In the genomic region with DNA sequence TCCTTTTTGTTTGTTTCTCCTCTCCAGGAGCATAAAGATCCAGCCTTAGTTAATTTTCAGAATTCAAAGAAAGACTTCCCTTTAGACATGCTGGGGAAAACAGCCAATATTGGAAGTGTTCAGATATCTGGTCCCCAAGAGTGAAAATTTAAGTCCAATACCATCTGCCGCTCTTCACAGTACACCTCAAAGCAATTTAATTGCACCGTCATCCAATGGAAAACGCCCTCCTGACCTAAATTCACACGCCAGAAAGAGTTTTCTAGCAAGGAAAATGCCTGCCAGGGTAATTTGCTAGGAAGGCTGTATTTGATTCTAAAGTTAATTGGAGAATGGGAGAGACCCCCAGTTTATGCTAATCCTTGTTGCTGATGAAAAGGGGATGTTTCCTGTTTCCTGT, we compare ENCODE assay signal across 23 mouse cellular contexts.
DNase-seq lines count a peak whose midpoint lies in the region; ATAC-seq and TF ChIP-seq lines count a peak whose summit lies in the region.
"Had no signal": no experiment of that assay in that cellular context is flagged by ENCODE, and none has a peak within 500 bp of the region (broad histone marks: within the 10 kb centered on the region; RNA-seq: fewer than 3 reads in every experiment).

No protein-coding gene starts in this region.

- H3K27me3 ChIP-seq in forebrain, embryonic 13.5 days: 0 out of 2 replicates have a peak, but pooled peaks cover 3% of the 10 kb centered on the region
- no peaks in the 10 kb centered on the region for H3K27me3 ChIP-seq in forebrain, embryonic 11.5 days (ENCODE audit: control insufficient read depth, insufficient read depth, low read length)
- H3K27me3 ChIP-seq in midbrain, embryonic 14.5 days (ENCODE audit: control insufficient read depth, insufficient read depth, low read length): 0 out of 2 replicates have a peak, but pooled peaks cover 4% of the 10 kb centered on the region
- H3K27me3 ChIP-seq in midbrain, embryonic 10.5 days (ENCODE audit: low read depth, poor library complexity, severe bottlenecking): peaks cover 27% of the 10 kb centered on the region
- H3K27me3 ChIP-seq in forebrain, postnatal 0 days (ENCODE audit: insufficient read depth, low read length): no peaks in the 10 kb centered on the region
- H3K27me3 ChIP-seq: CH12.LX; kidney, embryonic 15.5 days; limb, embryonic 12.5 days had no signal

- no peak overlapping the region for H3K4me3 ChIP-seq in forebrain, embryonic 13.5 days
- H3K4me3 ChIP-seq in forebrain, embryonic 11.5 days (ENCODE audit: low read depth, low read length): no peak overlapping the region
- H3K4me3 ChIP-seq in midbrain, embryonic 14.5 days (replicated peaks; ENCODE audit: low read depth, low read length): no peak overlapping the region
- no peak overlapping the region for H3K4me3 ChIP-seq in midbrain, embryonic 10.5 days
- H3K4me3 ChIP-seq in forebrain, postnatal 0 days (ENCODE audit: low read depth, low read length): no peak overlapping the region
- H3K4me3 ChIP-seq: gastrocnemius, adult 2 months; heart, embryonic 10.5 days; kidney, embryonic 15.5 days; limb, embryonic 12.5 days had no signal

- no peaks in the 10 kb centered on the region for H3K9me3 ChIP-seq in forebrain, embryonic 13.5 days (replicated peaks)
- no peaks in the 10 kb centered on the region for H3K9me3 ChIP-seq in forebrain, embryonic 11.5 days (ENCODE audit: control insufficient read depth, low read length)
- H3K9me3 ChIP-seq in midbrain, embryonic 14.5 days (ENCODE audit: control insufficient read depth, low read length): no peaks in the 10 kb centered on the region
- no peaks in the 10 kb centered on the region for H3K9me3 ChIP-seq in midbrain, embryonic 10.5 days (replicated peaks)
- H3K9me3 ChIP-seq in forebrain, postnatal 0 days (ENCODE audit: low read length): no peaks in the 10 kb centered on the region
- H3K9me3 ChIP-seq: G1E; heart, embryonic 10.5 days; kidney, embryonic 15.5 days; limb, embryonic 12.5 days had no signal

- H3K9ac ChIP-seq in forebrain, embryonic 13.5 days: no peak overlapping the region
- H3K9ac ChIP-seq in forebrain, embryonic 11.5 days (ENCODE audit: low read length): no peak overlapping the region
- H3K9ac ChIP-seq in midbrain, embryonic 14.5 days (replicated peaks; ENCODE audit: low read length): no peak overlapping the region
- H3K9ac ChIP-seq in forebrain, postnatal 0 days: no peak overlapping the region
- H3K9ac ChIP-seq: kidney, embryonic 15.5 days; limb, embryonic 12.5 days; liver, postnatal 0 days had no signal

- 0 out of 2 replicates have a peak, but pooled peaks have one; percentile 57 for ATAC-seq in forebrain, embryonic 13.5 days
- ATAC-seq in forebrain, embryonic 11.5 days (replicated peaks; ENCODE audit: low FRiP score): no peak
- ATAC-seq in midbrain, embryonic 14.5 days (ENCODE audit: low FRiP score, low TSS enrichment): no peak
- no peak for ATAC-seq in forebrain, postnatal 0 days
- ATAC-seq: intestine, postnatal 0 days; liver, postnatal 0 days had no signal

- H3K27ac ChIP-seq in forebrain, embryonic 13.5 days: peak overlapping the region; percentile 44
- no peak overlapping the region for H3K27ac ChIP-seq in forebrain, embryonic 11.5 days (ENCODE audit: low read depth, low read length)
- H3K27ac ChIP-seq in midbrain, embryonic 14.5 days (replicated peaks; ENCODE audit: low read depth, low read length): peak overlapping the region; percentile 53
- H3K27ac ChIP-seq in midbrain, embryonic 10.5 days (replicated peaks): no peak overlapping the region
- no peak overlapping the region for H3K27ac ChIP-seq in forebrain, postnatal 0 days (ENCODE audit: low read depth, low read length)
- H3K27ac ChIP-seq: gastrocnemius, adult 2 months; heart, embryonic 10.5 days; kidney, embryonic 15.5 days; limb, embryonic 12.5 days had no signal

- peaks cover 29% of the 10 kb centered on the region for H3K4me1 ChIP-seq in forebrain, embryonic 13.5 days
- no peaks in the 10 kb centered on the region; the same call in 1 of the 2 replicates for H3K4me1 ChIP-seq in forebrain, embryonic 11.5 days (replicated peaks; ENCODE audit: control insufficient read depth, insufficient read depth, low read length)
- H3K4me1 ChIP-seq in midbrain, embryonic 14.5 days (ENCODE audit: control insufficient read depth, insufficient read depth, low read length): peaks cover 22% of the 10 kb centered on the region
- H3K4me1 ChIP-seq in midbrain, embryonic 10.5 days: peaks cover 56% of the 10 kb centered on the region
- H3K4me1 ChIP-seq in forebrain, postnatal 0 days (ENCODE audit: insufficient read depth): no peaks in the 10 kb centered on the region; the same call in 1 of the 2 replicates
- H3K4me1 ChIP-seq: kidney, embryonic 15.5 days had no signal

- 11% methylated on average over 4 of the region's 4 CpGs for WGBS in forebrain, embryonic 13.5 days
- 26% methylated on average over 4 of the region's 4 CpGs for WGBS in forebrain, embryonic 11.5 days
- 25% methylated on average over 4 of the region's 4 CpGs for WGBS in midbrain, embryonic 14.5 days
- WGBS in midbrain, embryonic 10.5 days: 64% methylated on average over 4 of the region's 4 CpGs
- 13% methylated on average over 4 of the region's 4 CpGs for WGBS in forebrain, postnatal 0 days

- H3K4me2 ChIP-seq in forebrain, embryonic 13.5 days: no peak overlapping the region
- no peak overlapping the region for H3K4me2 ChIP-seq in forebrain, embryonic 11.5 days (ENCODE audit: low read depth, low read length, severe bottlenecking)
- H3K4me2 ChIP-seq in midbrain, embryonic 14.5 days (ENCODE audit: low read length): peak overlapping the region; percentile 7; the same call in 1 of the 2 replicates
- no peak overlapping the region for H3K4me2 ChIP-seq in forebrain, postnatal 0 days (ENCODE audit: low read depth)
- H3K4me2 ChIP-seq: kidney, embryonic 15.5 days; limb, embryonic 12.5 days; liver, embryonic 11.5 days had no signal

- no peak for TF ChIP-seq CTCF in forebrain, postnatal 0 days (IDR thresholded peaks at IDR 0.05; ENCODE audit: low read depth)

- no peak for DNase-seq in forebrain, embryonic 11.5 days (ENCODE audit: low spot score)
- DNase-seq in midbrain, embryonic 14.5 days: peak; percentile 55
- DNase-seq in midbrain, embryonic 10.5 days (ENCODE audit: low spot score): no peak
- peak; percentile 26 for DNase-seq in forebrain, postnatal 0 days
- peak; percentile 51 for DNase-seq in retina, embryonic 14.5 days (ENCODE audit: low spot score)
- DNase-seq in gastrocnemius, adult 8-10 months (ENCODE audit: low spot score in 2 of 2): no peak
- no peak for DNase-seq in adrenal gland, postnatal 14 days
- DNase-seq: adrenal gland, adult 2 months; cerebellum, adult 9-10 months; gastrocnemius, adult 2 months; kidney, postnatal 36 days; liver, postnatal 0 days; lung, postnatal 14 days; right cerebral cortex, postnatal 25 days; spleen, adult 18-20 months had no signal

- H3K36me3 ChIP-seq in forebrain, embryonic 13.5 days (ENCODE audit: poor library complexity, severe bottlenecking): no peaks in the 10 kb centered on the region
- H3K36me3 ChIP-seq in forebrain, embryonic 11.5 days (ENCODE audit: control insufficient read depth, insufficient read depth, low read length): no peaks in the 10 kb centered on the region
- no peaks in the 10 kb centered on the region for H3K36me3 ChIP-seq in midbrain, embryonic 14.5 days (ENCODE audit: control insufficient read depth, insufficient read depth, low read length)
- H3K36me3 ChIP-seq in midbrain, embryonic 10.5 days: no peaks in the 10 kb centered on the region
- no peaks in the 10 kb centered on the region for H3K36me3 ChIP-seq in forebrain, postnatal 0 days (ENCODE audit: insufficient read depth)
- H3K36me3 ChIP-seq: G1E; heart, embryonic 10.5 days; kidney, embryonic 15.5 days; limb, embryonic 12.5 days had no signal

Comparison
In these comparisons a context has a peak if more than half of its experiments do, and no peak if none do; other contexts are left out.
1. H3K27ac ChIP-seq: peak in forebrain, embryonic 13.5 days (single experiment) and midbrain, embryonic 14.5 days (single experiment); none in forebrain, embryonic 11.5 days (single experiment), midbrain, embryonic 10.5 days (single experiment) and forebrain, postnatal 0 days (single experiment).
2. DNase-seq: peak in midbrain, embryonic 14.5 days (single experiment), forebrain, postnatal 0 days (single experiment) and retina, embryonic 14.5 days (single experiment); none in forebrain, embryonic 11.5 days (single experiment), midbrain, embryonic 10.5 days (single experiment), gastrocnemius, adult 8-10 months (0 of 2) and adrenal gland, postnatal 14 days (single experiment).